Mouse (Mus musculus) stomach, postnatal 0 days (tissue): ENCODE results near the gene Gm9918. TPM values are rescaled to one million over a fixed set of nuclear protein-coding genes. Genes with fewer than 3 reads are reported as not detected.
A peak's percentile ranks its signal among the peaks of the same experiment; 100 is the strongest.

Experiments
- ATAC-seq: fragments of 200-750 bp; cut with Nextera tagmentation; 2 replicates; pipeline ENCODE4 v1.8.0; 2017; ENCODE audit not compliant: low FRiP score, low TSS enrichment
- DNase-seq: peaks from one replicate; pipeline ENCODE4 v3.0.0-alpha.2; 2016; ENCODE audit warnings: low spot score
- H3K27ac ChIP-seq: fragments of 300-500 bp; sonication (generic); replicated peaks from 2 replicates; pipeline ENCODE4 v1.5.1; 2014; ENCODE audit warnings: mild to moderate bottlenecking, control low read depth
- H3K27me3 ChIP-seq: fragments of 300-500 bp; sonication (generic); 2 replicates; pipeline ENCODE4 v1.6.1; 2014; ENCODE audit warnings: low read length; ENCODE audit not compliant: control insufficient read depth, insufficient read depth
- H3K36me3 ChIP-seq: fragments of 300-500 bp; sonication (generic); 2 replicates; pipeline ENCODE4 v1.6.1; 2014; ENCODE audit warnings: low read length, mixed read lengths; ENCODE audit not compliant: control insufficient read depth, insufficient read depth
- H3K4me1 ChIP-seq: fragments of 300-500 bp; sonication (generic); replicated peaks from 2 replicates; pipeline ENCODE4 v1.6.1; 2014; ENCODE audit warnings: antibody characterized with exemption; ENCODE audit not compliant: control insufficient read depth, insufficient read depth
- H3K4me2 ChIP-seq: fragments of 300-500 bp; sonication (generic); replicated peaks from 2 replicates; pipeline ENCODE4 v1.6.1; 2014; ENCODE audit warnings: low read depth, mild to moderate bottlenecking, control low read depth, moderate library complexity
- H3K4me3 ChIP-seq: fragments of 300-500 bp; sonication (generic); 2 replicates; pipeline ENCODE4 v1.5.1; 2014; ENCODE audit warnings: low read depth, low read length, control low read depth
- H3K9ac ChIP-seq: fragments of 300-500 bp; sonication (generic); 2 replicates; pipeline ENCODE4 v1.6.1; 2014; ENCODE audit warnings: mild to moderate bottlenecking, low read length, control low read depth, mixed read lengths
- H3K9me3 ChIP-seq: fragments of 300-500 bp; sonication (generic); 2 replicates; pipeline ENCODE4 v1.6.1; 2016; ENCODE audit warnings: low read length; ENCODE audit not compliant: control insufficient read depth
- CTCF ChIP-seq: IDR thresholded peaks from 2 replicates; pipeline ENCODE4 v1.5.1; 2016; ENCODE audit warnings: antibody characterized with exemption, low read depth, mild to moderate bottlenecking, moderate library complexity
- EP300 ChIP-seq: optimal IDR thresholded peaks from 2 replicates; pipeline ENCODE3; 2016; ENCODE audit warnings: antibody characterized with exemption
- WGBS: fragments of 180-500 bp; shearing (Covaris S2); extraction: QIAGEN DNeasy Blood & Tissue Kit; methylation state at CpG from one replicate; pipeline ENCODE4 v1.1.7; 2014; 5-methylcytosine and 5-hydroxymethylcytosine counted together
- polyA plus RNA-seq: library from polyadenylated mRNA; unstranded; fragments of >200 nt; fragmentation: Nextera tagmentation; extraction: Ambion mirVana; gene quantifications from 2 replicates; pipeline ENCODE4 v1.2.1, GENCODE M21; 2015

The Gm9918 gene
- polyA plus RNA-seq, 1 experiment from 2014 or later, result 0.10 TPM

- Histone ChIP-seq H3K4me2 (no peak overlapping the region), H3K27me3 (no peaks in the 10 kb centered on the region), H3K4me3 (no peak overlapping the region), H3K4me1 (no peaks in the 10 kb centered on the region), H3K9ac (no peak overlapping the region), H3K36me3 (peaks cover 15% of the 10 kb centered on the region; the same call in 1 of the 2 replicates), H3K27ac (no peak overlapping the region), H3K9me3 (no peaks in the 10 kb centered on the region)
- ATAC-seq (no peak), DNase-seq (no peak)
- WGBS, result 53% methylated on average over 10 of the region's 10 CpGs
- TF ChIP-seq EP300 (no peak), CTCF (no peak)
Measured at GRCm38 (mm10) chr15:102310074-102310845, 39.9 kb downstream of the Gm9918 start.

GRCm38 (mm10) chr15:102311489-102311888 is 41.1 kb downstream of the Gm9918 start:
- no peak overlapping the region for H3K27ac ChIP-seq
- H3K36me3 ChIP-seq, result peaks cover 7% of the 10 kb centered on the region

GRCm38 (mm10) chr15:102315292-102315691 is 44.9 kb downstream of the Gm9918 start:
- Histone ChIP-seq H3K27ac (no peak overlapping the region), H3K4me2 (no peak overlapping the region), H3K4me1 (no peaks in the 10 kb centered on the region), H3K9me3 (no peaks in the 10 kb centered on the region), H3K36me3 (peaks cover 10% of the 10 kb centered on the region), H3K27me3 (no peaks in the 10 kb centered on the region), H3K4me3 (no peak overlapping the region), H3K9ac (no peak overlapping the region)
- TF ChIP-seq CTCF (no peak), EP300 (no peak)
- ATAC-seq, result no peak
- no peak for DNase-seq
- WGBS, result 77% methylated on average over 8 of the region's 8 CpGs

More at GRCm38 (mm10) chr15:102311489-102311888, 41.1 kb downstream of the Gm9918 start:
- Histone ChIP-seq H3K4me2 (no peak overlapping the region), H3K4me3 (no peak overlapping the region), H3K4me1 (no peaks in the 10 kb centered on the region), H3K9me3 (no peaks in the 10 kb centered on the region), H3K9ac (no peak overlapping the region), H3K27me3 (no peaks in the 10 kb centered on the region)
- no peak for DNase-seq
- ATAC-seq, result no peak
- TF ChIP-seq EP300, result no peak
- no peak for TF ChIP-seq CTCF

GRCm38 (mm10) chr15:102316263-102316662 is 45.9 kb downstream of the Gm9918 start:
- H3K4me1 ChIP-seq, result no peaks in the 10 kb centered on the region
- no peak for TF ChIP-seq EP300
- TF ChIP-seq CTCF, result peak; percentile 87
- no peak overlapping the region for H3K9ac ChIP-seq
- WGBS, result 85% methylated on average over 6 of the region's 6 CpGs
- DNase-seq (peak; percentile 60), ATAC-seq (peak; percentile 29)
- H3K4me3 ChIP-seq, result no peak overlapping the region
- peaks cover 10% of the 10 kb centered on the region for H3K36me3 ChIP-seq
- no peak overlapping the region for H3K4me2 ChIP-seq
- H3K27ac ChIP-seq, result no peak overlapping the region
- H3K9me3 ChIP-seq, result no peaks in the 10 kb centered on the region
- H3K27me3 ChIP-seq, result no peaks in the 10 kb centered on the region

Other genes starting within 250 kb of the Gm9918 start
- gene Krt18, start 242.4 kb upstream of the Gm9918 start, polyA plus RNA-seq, result 715 and 753 TPM in 2 replicates
- gene Eif4b, start 196.8 kb upstream of the Gm9918 start, polyA plus RNA-seq, result 46.5 and 48.4 TPM in 2 replicates
- 11.9 and 15.5 TPM in 2 replicates for gene Tns2, start 170.2 kb upstream of the Gm9918 start, polyA plus RNA-seq
- gene Spryd3, start 134.3 kb upstream of the Gm9918 start, polyA plus RNA-seq, result 28.5 and 29.0 TPM in 2 replicates
- gene Igfbp6, start 126.2 kb upstream of the Gm9918 start, polyA plus RNA-seq, result 30.6 and 39.5 TPM in 2 replicates
- gene Soat2, start 120.0 kb upstream of the Gm9918 start, polyA plus RNA-seq, result 5.9 and 6.0 TPM in 2 replicates
- gene Zfp740, start 67.3 kb upstream of the Gm9918 start, polyA plus RNA-seq, result 19.9 and 20.2 TPM in 2 replicates
- 32.1 and 39.4 TPM in 2 replicates for gene Csad, start 65.8 kb upstream of the Gm9918 start, polyA plus RNA-seq
- gene Itgb7, start 38.6 kb upstream of the Gm9918 start, polyA plus RNA-seq, result 1.2 TPM in 2 replicates
- gene Rarg, start 13.0 kb upstream of the Gm9918 start, polyA plus RNA-seq, result 27.2 and 34.6 TPM in 2 replicates
- gene Mfsd5, start 8.9 kb downstream of the Gm9918 start, polyA plus RNA-seq, result 81.6 and 83.6 TPM in 2 replicates
- 2.2 and 4.0 TPM in 2 replicates for gene Espl1, start 25.7 kb downstream of the Gm9918 start, polyA plus RNA-seq
- gene Pfdn5, start 55.6 kb downstream of the Gm9918 start, polyA plus RNA-seq, result 321 and 336 TPM in 2 replicates
- 39.7 and 44.8 TPM in 2 replicates for gene Myg1, start 61.1 kb downstream of the Gm9918 start, polyA plus RNA-seq
- 21.1 and 21.7 TPM in 2 replicates for gene Aaas, start 80.2 kb downstream of the Gm9918 start, polyA plus RNA-seq
- 0.40 and 0.41 TPM in 2 replicates for gene Sp7, start 96.6 kb downstream of the Gm9918 start, polyA plus RNA-seq
- 4.4 and 4.7 TPM in 2 replicates for gene Sp1, start 135.6 kb downstream of the Gm9918 start, polyA plus RNA-seq
- gene Amhr2, start 174.8 kb downstream of the Gm9918 start, polyA plus RNA-seq, result 0.42 and 0.80 TPM in 2 replicates
- gene Prr13, start 188.5 kb downstream of the Gm9918 start, polyA plus RNA-seq, result 339 and 365 TPM in 2 replicates
- 90.7 and 96.2 TPM in 2 replicates for gene Pcbp2, start 200.0 kb downstream of the Gm9918 start, polyA plus RNA-seq
- gene Gm10337, start 233.2 kb downstream of the Gm9918 start, polyA plus RNA-seq, result not detected in 2 replicates
- gene Map3k12, start 246.5 kb downstream of the Gm9918 start, polyA plus RNA-seq, result 3.3 and 3.9 TPM in 2 replicates
- gene Tarbp2, start 247.6 kb downstream of the Gm9918 start, polyA plus RNA-seq, result 41.7 and 44.3 TPM in 2 replicates